Mouse (Mus musculus) C2C12 (cell line): Measurements from ENCODE around the gene Mettl26. TPM values are rescaled to one million over a fixed set of nuclear protein-coding genes. Genes with fewer than 3 reads are reported as not detected.

Experiments
- H3K27me3 ChIP-seq: one replicate; pipeline ENCODE4 v1.6.1; 2011; ENCODE audit not compliant: control insufficient read depth, insufficient read depth, insufficient read length
- H3K36me3 ChIP-seq: one replicate; pipeline ENCODE4 v1.6.1; 2011; ENCODE audit not compliant: control insufficient read depth, insufficient read depth
- H3K4me3 ChIP-seq: one replicate; pipeline ENCODE4 v1.5.1; 2011; ENCODE audit warnings: mild to moderate bottlenecking, control low read depth; ENCODE audit not compliant: poor library complexity, insufficient read depth, severe bottlenecking
- H3K79me2 ChIP-seq: one replicate; pipeline ENCODE4 v1.6.1; 2011; ENCODE audit not compliant: control insufficient read depth, insufficient read depth
- H3K79me3 ChIP-seq: one replicate; pipeline ENCODE4 v1.6.1; 2011; ENCODE audit warnings: low read depth, control low read depth
- H3ac ChIP-seq: one replicate; pipeline ENCODE3; 2011; ENCODE audit warnings: low read depth; ENCODE audit not compliant: control insufficient read depth, insufficient read length
- CEBPB ChIP-seq: IDR thresholded peaks from one replicate; pipeline ENCODE4 v1.6.1; 2011; ENCODE audit warnings: low read depth, mild to moderate bottlenecking, control low read depth, moderate library complexity
- CTCF ChIP-seq: IDR thresholded peaks from one replicate; pipeline ENCODE4 v1.5.1; 2011; ENCODE audit not compliant: control insufficient read depth, insufficient read depth, insufficient read length
- FOSL1 ChIP-seq: IDR thresholded peaks from one replicate; pipeline ENCODE4 v1.8.0; 2011; ENCODE audit warnings: mild to moderate bottlenecking, low read length; ENCODE audit not compliant: poor library complexity, insufficient read depth, severe bottlenecking
- MAX ChIP-seq: IDR thresholded peaks from one replicate; pipeline ENCODE4 v1.6.1; 2011; ENCODE audit warnings: mild to moderate bottlenecking, control low read depth
- MYOD1 ChIP-seq: IDR thresholded peaks from one replicate; pipeline ENCODE4 v1.6.1; 2011; ENCODE audit warnings: low read depth; ENCODE audit not compliant: control insufficient read depth, insufficient read length
- MYOG ChIP-seq: IDR thresholded peaks from one replicate; pipeline ENCODE4 v1.6.1; 2011; ENCODE audit not compliant: control insufficient read depth, insufficient read length; ENCODE audit errors: extremely low read depth
- USF1 ChIP-seq: IDR thresholded peaks from one replicate; pipeline ENCODE4 v1.6.1; 2011; ENCODE audit warnings: low read depth, mild to moderate bottlenecking, control low read depth, moderate library complexity
- polyA plus RNA-seq: library from polyadenylated mRNA; unstranded; fragments of >200 nt; fragmentation: generic; extraction: Trizol; gene quantifications from one replicate; pipeline ENCODE4 v1.2.1, GENCODE M21; 2012; ENCODE audit warnings: missing spikeins

Gene Mettl26
- polyA plus RNA-seq, 1 experiment: 25.0 TPM

DNA sequence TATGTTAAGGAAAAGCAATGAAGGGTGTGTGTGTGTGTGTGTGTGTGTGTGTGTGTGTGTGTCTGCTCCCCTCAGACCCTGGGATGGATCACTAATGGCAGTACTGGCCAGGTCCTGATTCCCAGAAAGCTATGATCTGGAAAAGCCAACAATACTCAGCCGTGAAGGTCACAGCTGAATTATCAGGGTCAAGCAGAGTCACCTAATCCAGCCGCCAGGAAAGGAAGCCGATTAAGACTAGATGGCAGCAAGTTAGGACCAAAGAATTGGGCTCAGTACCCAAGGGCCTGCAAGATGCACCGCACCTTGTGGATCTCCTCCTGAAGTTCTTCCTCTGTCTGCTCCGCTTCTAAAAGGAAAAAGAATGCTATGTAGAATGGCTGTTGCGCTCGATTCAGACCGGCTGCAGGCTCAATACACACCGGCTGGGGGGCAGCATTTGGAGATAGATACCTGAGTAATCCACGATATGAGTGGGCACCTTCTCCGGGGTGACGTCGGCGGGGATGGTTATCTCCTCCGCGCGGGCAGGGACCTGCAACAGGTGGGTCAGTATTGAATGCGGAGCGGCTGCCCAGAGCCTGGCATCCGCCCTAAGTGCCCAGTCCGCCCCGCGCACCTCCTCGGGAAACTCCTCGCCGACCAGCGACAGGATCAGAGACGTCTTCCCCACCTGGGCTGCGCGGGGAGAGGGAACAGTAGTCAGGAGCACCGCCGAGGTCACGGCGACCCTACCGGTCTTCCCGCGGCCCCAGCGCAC is 31.1 kb upstream of the Mettl26 start:
- peaks cover 23% of the 10 kb centered on the region for H3K79me2 ChIP-seq
- no peaks in the 10 kb centered on the region for H3K27me3 ChIP-seq
- TF ChIP-seq FOSL1 (no peak), CTCF (no peak), CEBPB (no peak), MYOD1 (no peak), USF1 (no peak), MAX (no peak), MYOG (no peak)
- H3K36me3 ChIP-seq: peaks cover 32% of the 10 kb centered on the region
- H3K79me3 ChIP-seq: peaks cover 5% of the 10 kb centered on the region
- H3ac ChIP-seq: peak overlapping the region; percentile 99
- H3K4me3 ChIP-seq: peak overlapping the region; percentile 72

DNA sequence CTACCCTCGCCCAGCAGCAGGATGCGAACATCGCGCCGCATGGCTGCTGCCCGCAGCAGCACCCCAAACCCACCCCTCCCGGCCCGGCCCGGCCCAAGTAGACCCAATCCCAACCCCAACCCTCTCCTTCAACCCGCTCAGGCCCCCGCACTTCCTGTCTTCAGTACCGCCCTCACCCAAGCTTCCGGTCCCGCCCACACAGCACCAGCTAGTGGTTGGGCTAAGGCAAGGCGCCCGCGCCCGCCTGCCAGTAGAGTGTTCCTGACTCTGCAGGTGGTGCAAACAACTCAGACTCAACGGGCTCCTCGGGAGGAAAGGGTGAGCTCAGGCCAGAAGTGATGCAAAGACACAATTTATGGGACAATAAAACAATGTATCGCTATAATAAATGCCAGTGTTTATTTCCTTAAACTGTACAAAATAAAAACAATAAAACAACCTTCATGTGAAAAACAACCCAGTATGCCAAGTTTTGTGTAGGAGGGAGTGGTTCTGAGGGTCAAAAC is 30.4 kb upstream of the Mettl26 start, which contains the start of gene Rhot2:
Gene Rhot2 (minus strand): TSS at position 456 of the 506 bp plus-strand sequence.
- Histone ChIP-seq H3K79me3 (peaks cover 5% of the 10 kb centered on the region), H3K4me3 (peak within 1 kb of the TSS; percentile 72), H3K36me3 (peaks cover 26% of the 10 kb centered on the region), H3ac (peak within 1 kb of the TSS; percentile 99), H3K79me2 (peaks cover 23% of the 10 kb centered on the region), H3K27me3 (no peaks in the 10 kb centered on the region)
- TF ChIP-seq MYOG: no peak
- TF ChIP-seq MYOD1: no peak
- no peak for TF ChIP-seq MAX
- no peak for TF ChIP-seq USF1

DNA sequence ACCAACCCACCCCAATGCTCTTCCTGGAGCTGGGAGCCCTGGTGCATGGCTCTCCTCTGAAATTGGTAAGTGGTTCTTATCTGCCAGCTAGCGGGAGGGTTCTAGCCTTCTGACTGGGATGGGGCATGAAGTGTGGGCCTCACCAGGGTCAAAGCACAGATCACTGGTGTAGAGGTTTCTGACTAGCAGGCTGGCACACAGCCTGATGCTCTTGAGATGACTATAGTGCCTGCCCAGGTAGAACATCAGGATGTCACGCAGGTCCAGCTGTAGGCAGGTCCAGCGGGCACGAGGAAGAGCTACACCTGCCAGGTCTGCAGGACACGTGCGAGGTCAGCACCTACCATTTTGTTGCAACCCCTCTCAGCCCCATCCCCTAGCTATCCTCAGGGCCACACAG is 14.6 kb upstream of the Mettl26 start:
- Histone ChIP-seq H3K4me3 (peak overlapping the region; percentile 43), H3K79me3 (no peaks in the 10 kb centered on the region), H3K27me3 (no peaks in the 10 kb centered on the region), H3K79me2 (no peaks in the 10 kb centered on the region), H3ac (no peak overlapping the region), H3K36me3 (no peaks in the 10 kb centered on the region)
- TF ChIP-seq CEBPB (no peak), FOSL1 (no peak), MAX (no peak), MYOD1 (no peak), CTCF (no peak), MYOG (no peak), USF1 (no peak)

DNA sequence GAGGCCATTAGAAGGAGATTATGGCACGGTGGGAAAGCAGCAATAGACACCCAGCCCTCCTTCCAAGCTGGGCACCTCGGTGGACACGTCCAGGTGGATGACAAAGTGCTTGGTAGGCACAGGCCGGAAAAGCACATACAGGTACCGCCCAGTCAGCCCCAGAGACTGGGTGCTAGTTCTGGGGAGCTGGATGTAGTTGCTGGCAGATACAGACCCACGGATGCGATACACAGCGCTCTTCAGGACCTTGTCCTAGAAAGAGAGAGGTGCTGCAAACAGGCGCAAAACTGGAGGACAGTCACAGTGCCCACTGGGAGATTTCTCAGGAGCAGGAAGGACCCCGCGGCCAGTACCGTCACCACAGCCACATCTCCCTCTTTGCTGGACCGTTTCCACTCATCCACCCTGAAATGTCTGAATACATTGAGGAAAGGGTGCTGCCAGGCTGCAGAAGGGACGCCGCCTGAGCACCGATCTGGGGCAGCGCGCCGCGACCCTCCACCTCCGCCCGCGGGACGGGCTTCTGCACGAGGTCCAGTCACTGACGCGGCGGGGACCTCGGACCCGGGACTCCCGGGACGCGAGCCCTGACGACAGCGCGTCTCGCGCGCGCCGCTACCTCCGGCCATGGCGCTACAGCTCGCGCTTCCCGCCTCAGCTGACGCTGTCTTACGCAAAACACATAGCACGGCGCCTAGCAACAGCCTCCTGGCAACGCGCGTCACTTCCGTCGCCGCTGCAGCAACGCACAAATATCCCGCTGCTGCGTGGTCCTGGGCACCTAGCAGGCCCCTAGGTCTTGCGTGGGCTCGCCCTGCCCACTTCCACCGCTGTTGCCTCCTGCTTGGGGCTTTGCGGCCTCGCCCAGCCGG is 13.8 kb upstream of the Mettl26 start, which contains the start of gene Wdr90:
Gene Wdr90 (minus strand): TSS at position 670 of the 872 bp plus-strand sequence.
- no peaks in the 10 kb centered on the region for H3K79me2 ChIP-seq
- H3K4me3 ChIP-seq: peak within 1 kb of the TSS; percentile 43
- TF ChIP-seq MYOD1: no peak
- no peak for TF ChIP-seq FOSL1
- peak; percentile 83 for TF ChIP-seq CEBPB
- peak; percentile 63 for TF ChIP-seq MAX
- TF ChIP-seq USF1: peak; percentile 28
- no peak for TF ChIP-seq CTCF
- no peaks in the 10 kb centered on the region for H3K27me3 ChIP-seq
- H3ac ChIP-seq: peak within 1 kb of the TSS; percentile 81
- no peaks in the 10 kb centered on the region for H3K36me3 ChIP-seq
- H3K79me3 ChIP-seq: no peaks in the 10 kb centered on the region

DNA sequence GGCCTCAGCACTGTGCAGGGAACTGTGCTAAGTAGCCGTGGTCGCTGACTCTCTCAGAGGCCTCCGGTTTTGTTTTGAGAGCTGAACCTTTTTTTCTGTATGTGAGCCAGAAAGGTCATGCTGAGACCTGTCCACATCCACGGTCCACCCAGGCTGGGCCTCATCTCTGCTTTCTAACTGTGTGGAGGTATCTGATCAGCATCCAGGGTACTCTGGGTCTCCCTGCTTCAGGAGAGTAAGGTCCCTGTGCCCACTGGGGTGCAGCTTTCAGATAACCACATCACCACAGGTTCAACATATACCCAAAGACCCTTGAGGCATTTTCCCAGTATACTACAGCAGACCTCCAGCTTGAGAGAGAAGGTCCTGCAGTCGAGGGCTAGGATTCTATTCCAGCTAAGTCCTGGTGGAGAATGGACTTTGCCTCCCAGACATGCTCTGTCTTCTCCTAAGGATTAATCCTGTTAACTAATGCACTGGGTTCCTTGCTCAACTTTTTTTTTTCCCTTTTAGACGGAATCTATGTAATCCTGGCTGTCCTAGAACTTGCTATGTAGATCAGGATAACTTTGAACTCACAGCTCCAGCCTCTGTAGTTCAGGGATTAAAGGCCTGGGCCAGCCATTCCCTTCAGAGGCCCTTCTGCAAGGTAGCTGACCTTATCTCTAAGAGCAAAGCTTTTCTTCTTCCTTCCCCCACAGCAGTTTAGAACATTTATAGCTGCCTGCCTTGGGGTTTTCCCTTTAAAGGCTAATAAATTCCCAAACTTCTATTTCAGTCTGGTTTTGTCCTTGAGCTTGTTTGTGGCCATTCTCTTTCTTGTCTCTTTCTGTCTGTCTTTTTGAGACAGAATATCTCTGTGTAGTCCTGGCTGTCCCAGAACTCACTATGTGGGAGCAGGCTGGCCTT is 12.9 kb upstream of the Mettl26 start:
- Histone ChIP-seq H3K36me3 (no peaks in the 10 kb centered on the region), H3ac (peak overlapping the region; percentile 81), H3K27me3 (no peaks in the 10 kb centered on the region), H3K79me2 (no peaks in the 10 kb centered on the region), H3K79me3 (no peaks in the 10 kb centered on the region), H3K4me3 (peak overlapping the region; percentile 43)
- TF ChIP-seq MYOG (no peak), CTCF (no peak), FOSL1 (no peak), USF1 (no peak), MYOD1 (no peak), CEBPB (no peak), MAX (no peak)
